Mouse (Mus musculus): ENCODE measurements around the gene Mtcl1.

Mtcl1 gene

DNA sequence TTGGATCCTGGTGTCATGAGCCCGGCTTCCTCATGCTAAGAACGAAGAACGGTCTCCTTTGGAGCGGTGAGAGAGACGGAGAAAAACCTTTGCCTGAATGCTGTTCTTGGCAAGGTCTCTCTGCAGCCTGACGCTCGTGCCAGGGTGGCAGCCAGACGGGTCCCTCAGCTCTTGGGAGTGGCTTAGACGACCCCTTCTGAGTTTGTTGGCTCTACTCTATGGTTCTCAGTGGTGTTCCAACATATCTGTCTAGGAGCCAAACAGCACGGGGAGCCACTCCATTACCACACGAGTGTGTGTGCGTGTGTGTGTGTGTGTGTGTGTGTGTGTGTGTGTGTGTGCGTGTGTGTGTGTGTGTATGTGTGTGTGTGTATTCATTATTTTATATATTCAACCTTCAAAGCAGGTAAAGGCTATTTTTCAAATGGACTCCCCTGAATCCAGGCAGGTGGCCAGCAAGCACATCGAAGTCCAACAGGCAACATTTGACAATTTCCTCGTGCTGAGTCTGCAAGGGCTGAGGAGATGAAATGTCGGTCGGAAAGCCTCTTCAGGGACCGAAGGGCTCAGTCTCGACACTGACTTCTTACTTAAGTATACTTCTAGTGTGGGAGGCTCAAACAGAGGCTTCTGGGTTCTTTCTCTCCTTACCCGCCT, 128.7 kb downstream of the Mtcl1 start:
- DNase-seq, result no peak

DNA sequence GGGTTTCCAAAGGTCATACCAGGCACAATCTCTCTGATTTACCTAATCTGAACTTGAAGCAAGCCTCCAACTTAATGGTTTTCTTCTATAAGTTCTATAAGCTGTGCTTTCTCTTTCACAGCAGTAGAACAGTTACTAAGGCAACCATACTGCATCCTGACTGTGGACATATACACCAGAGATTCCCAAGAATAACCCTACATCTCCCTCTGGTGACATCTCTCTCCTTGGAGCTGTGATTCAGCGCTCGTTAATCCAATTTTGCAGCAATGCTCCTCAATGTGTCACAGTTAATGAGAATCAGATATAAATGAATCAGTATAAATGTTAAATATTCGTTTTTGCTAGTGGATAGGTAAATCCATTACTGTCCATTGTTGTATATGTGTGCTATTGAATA, 131.5 kb downstream of the Mtcl1 start:
- no peak for DNase-seq

DNA sequence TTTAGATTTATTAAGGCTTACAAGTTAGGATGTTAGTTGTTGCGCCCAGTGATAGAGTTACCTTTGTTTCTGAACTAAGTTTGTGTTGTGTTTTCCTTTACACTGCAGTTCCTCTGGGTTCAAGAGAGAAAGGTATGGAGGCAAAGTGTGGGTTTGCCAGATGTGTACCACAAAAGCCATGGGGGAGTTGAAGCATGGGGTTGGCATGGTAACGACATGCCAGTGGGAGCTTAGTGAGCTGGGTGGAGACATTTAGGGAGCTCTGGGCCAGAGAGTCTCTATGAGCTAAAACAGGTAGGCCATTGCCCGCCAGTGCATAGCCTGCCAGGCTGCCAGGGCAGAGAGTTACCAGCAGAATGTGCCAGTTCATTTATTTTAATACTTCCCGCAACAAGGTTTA, 132.0 kb downstream of the Mtcl1 start:
- DNase-seq, result no peak

DNA sequence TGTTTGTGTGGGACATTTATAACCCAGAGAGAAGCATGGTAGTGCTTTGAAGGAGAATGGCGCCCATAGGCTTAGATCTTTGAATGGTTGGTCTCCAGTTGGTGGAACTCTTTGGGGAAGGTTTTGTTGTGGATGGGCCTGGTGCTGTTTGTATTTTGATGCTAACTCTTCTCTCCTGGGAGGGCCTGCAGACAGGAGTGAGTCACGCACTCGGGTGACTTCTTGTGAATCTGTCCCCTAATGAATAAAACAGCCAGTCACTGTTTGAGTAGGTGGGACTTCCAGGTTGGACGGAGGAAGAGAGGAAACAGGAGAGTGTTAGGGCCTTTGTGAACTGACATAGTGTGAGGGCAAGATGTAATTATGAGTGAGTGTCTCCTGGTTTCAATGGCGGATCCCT, 132.4 kb downstream of the Mtcl1 start:
- DNase-seq, result no peak

DNA sequence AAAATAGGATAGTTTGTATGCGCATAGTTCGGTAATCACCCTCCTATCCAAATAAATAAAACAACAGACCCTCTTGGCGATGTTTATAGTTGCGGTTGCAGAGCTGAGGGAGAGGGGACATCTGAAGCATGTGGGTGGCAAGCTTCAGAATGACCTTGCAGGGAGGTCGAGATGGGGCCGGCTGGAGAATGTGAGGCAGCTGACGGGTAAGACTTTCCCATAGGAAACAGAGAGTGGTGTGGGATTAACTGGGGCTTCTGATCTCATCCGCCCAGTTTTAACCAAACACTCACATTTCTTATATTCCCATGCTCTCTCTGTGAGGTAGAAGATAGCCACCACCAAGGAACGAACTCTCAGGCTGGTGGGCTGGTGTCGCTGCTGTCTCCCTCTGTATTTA, 134.1 kb downstream of the Mtcl1 start:
- no peak for DNase-seq

DNA sequence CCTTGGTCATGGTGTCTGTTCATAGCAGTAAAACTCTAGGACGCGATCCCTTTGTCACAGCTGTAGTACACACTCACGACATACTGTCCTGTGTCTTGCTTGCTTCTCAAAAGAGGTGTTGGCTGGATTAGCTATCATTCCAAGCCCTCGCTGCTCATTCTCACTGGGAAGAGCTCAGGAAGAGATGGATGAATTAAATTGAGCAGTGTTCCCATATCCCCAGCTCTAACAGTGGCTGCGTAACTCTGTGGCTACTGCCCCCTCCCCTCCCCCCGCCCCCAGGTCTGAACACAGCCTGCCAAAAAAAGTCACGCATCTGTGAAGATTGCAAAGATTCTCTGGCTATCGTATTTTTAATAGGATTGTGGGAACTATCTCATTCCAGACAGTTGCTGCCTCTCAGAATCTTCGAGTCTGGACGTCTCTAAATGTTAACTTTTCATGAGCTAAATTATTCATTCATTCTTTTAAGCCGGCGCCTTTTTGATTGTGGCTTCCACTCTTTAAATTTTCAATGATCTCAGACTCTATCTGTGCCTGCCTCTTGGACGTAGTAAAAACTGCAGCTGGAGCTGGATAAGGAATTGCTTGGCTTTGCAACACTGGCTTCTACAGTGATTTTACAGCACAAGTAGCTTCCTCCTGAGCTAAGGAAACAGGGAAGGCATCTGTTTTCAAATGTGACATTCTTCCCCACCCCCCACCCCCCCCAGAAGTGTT, 134.8 kb downstream of the Mtcl1 start:
- no peak for DNase-seq

DNA sequence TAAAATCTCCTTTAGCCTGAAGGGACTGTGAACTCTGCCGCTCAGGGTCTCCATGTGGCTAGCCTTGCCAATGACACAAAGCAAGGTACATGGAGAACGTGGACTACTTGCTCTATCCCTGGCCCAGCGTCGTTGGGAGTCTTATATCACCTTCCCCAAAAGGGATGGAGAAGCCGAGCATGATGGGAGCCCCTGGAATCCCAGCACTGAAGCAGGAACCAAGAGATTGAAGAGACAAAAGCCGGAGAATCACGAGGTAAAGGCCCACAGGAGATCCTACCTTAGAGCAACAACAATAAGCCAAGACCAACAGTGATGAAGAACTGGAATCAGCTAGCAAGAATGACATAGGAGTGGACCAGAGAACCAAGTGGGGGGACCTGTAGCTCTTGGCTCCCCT, 147.6 kb downstream of the Mtcl1 start:
- no peak for DNase-seq

DNA sequence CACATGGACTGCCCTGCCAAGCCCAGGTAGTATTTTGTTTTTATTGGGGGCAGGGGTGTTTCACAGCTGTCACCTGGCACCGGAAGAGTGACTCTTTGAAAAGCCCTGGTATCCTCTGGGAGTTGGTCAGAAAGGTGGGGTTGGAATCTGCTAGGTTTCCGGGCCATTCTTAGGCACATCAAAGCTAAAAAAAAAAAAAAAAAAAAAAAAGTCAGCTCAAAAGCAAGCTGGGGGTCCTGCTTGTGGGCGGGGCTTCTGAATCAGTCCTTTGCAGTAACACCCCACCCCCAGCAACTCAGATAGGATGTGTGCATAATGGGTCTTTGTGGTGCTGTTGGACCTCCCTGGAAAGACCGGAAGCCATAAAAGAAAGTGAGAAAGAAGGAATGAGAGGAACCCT, 148.3 kb downstream of the Mtcl1 start:
- no peak for DNase-seq

DNA sequence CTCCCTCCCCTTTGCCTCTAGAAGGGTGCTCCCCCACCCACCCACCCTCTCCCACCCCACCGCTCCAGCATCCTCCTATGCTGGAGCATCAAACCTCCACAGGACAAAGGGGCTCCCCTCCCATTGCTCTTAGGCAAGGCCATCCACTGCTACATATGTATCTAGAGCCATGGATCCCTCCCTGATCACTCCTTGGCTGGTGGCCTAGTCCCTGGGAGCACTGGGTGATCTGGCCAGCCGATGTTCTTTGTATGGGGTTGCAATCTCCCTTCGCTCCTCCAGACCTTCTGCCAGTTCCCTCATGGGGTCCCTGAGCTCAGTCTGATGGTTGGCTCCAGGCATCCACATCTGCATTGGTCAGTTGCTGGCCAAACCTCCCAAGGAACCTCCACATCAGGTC, 151.8 kb downstream of the Mtcl1 start:
- DNase-seq, result no peak

DNA sequence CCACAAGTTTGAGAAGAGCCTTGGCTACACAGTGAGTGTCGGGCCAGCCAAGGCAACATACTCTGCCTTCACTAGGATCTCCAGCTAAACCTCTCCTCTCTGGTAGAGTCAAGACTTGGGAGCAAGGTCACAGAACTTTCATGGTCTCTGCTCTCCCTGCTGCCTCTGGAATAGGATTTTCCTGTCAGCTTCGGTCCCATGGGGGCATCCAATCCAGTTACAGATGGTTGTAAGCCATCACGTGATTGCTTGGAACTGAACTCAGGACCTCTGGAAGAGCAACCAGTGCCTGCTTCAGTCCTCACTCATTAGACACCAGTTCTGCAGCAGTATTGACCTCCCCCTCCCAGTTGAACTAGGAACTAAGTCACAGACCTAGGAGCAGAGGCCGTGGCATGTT, 156.0 kb downstream of the Mtcl1 start:
- no peak for DNase-seq

DNA sequence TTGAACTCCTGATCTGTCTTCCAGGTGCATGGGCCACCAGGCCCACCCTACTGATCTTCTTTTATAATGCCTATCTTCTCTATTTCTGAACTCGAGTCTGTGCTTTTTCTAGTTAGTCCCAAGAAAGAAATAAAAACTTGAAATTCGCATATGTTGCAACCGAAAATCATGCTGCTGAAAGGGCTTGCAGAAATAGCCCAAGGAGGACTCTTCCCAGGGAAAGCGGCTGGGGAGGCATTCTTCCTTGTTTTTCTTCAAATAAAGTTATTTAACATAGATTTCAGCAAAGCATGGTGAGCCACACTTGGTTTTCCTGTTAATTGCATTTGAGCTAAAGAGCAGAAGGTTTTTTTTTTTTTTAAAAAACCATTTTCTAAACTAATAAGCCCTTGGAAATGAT, 159.7 kb downstream of the Mtcl1 start:
- no peak for DNase-seq
